ENCODE assay signal across 17 mouse cellular contexts in genomic region chr9:123769532-123769931, GRCm38 (mm10). TPM values are rescaled to one million over a fixed set of nuclear protein-coding genes. Genes with fewer than 3 reads are reported as not detected.
A peak's percentile ranks its signal among the peaks of the same experiment; 100 is the strongest.
DNase-seq lines count a peak whose midpoint lies in the region; ATAC-seq lines count a peak whose summit lies in the region.
"Had no signal": no experiment of that assay in that cellular context is flagged by ENCODE, and none has a peak within 500 bp of the region (broad histone marks: within the 10 kb centered on the region; RNA-seq: fewer than 3 reads in every experiment).

No protein-coding gene starts in this region.

- H3K4me2 ChIP-seq in heart, embryonic 11.5 days: no peak overlapping the region
- no peak overlapping the region for H3K4me2 ChIP-seq in liver, embryonic 16.5 days (ENCODE audit: low read depth, low read length)
- H3K4me2 ChIP-seq in liver, embryonic 11.5 days: no peak overlapping the region
- H3K4me2 ChIP-seq: embryonic facial prominence, embryonic 13.5 days; heart, embryonic 13.5 days; neural tube, embryonic 15.5 days had no signal

- H3K9ac ChIP-seq in heart, embryonic 11.5 days (ENCODE audit: low read depth, low read length): no peak overlapping the region
- H3K9ac ChIP-seq in liver, embryonic 16.5 days (ENCODE audit: low read depth, low read length): no peak overlapping the region
- H3K9ac ChIP-seq in liver, embryonic 11.5 days (ENCODE audit: low read depth, low read length): no peak overlapping the region
- H3K9ac ChIP-seq: embryonic facial prominence, embryonic 13.5 days; forebrain, postnatal 0 days; heart, embryonic 13.5 days; neural tube, embryonic 15.5 days had no signal

- no peaks in the 10 kb centered on the region for H3K36me3 ChIP-seq in heart, embryonic 11.5 days (ENCODE audit: control insufficient read depth, insufficient read depth, low read length)
- no peaks in the 10 kb centered on the region for H3K36me3 ChIP-seq in liver, embryonic 16.5 days (ENCODE audit: control insufficient read depth, insufficient read depth)
- H3K36me3 ChIP-seq in liver, embryonic 11.5 days (ENCODE audit: control insufficient read depth, insufficient read depth, low read length): no peaks in the 10 kb centered on the region
- no peaks in the 10 kb centered on the region for H3K36me3 ChIP-seq in splenic B cell, adult 2 months (ENCODE audit: control insufficient read depth, insufficient read depth, low read length, poor library complexity, severe bottlenecking)
- H3K36me3 ChIP-seq: embryonic facial prominence, embryonic 13.5 days; heart, embryonic 13.5 days; neural tube, embryonic 15.5 days had no signal

- no peak overlapping the region for H3K27ac ChIP-seq in heart, embryonic 11.5 days (ENCODE audit: low read depth, low read length)
- H3K27ac ChIP-seq in liver, embryonic 16.5 days (ENCODE audit: low read length): no peak overlapping the region
- no peak overlapping the region for H3K27ac ChIP-seq in liver, embryonic 11.5 days (ENCODE audit: low read depth, low read length)
- H3K27ac ChIP-seq: embryonic facial prominence, embryonic 13.5 days; heart, embryonic 13.5 days; neural tube, embryonic 15.5 days had no signal

- H3K9me3 ChIP-seq in heart, embryonic 11.5 days (replicated peaks; ENCODE audit: control insufficient read depth, low read length): no peaks in the 10 kb centered on the region
- H3K9me3 ChIP-seq in liver, embryonic 16.5 days (replicated peaks; ENCODE audit: control insufficient read depth, low read length): no peaks in the 10 kb centered on the region
- no peaks in the 10 kb centered on the region for H3K9me3 ChIP-seq in liver, embryonic 11.5 days (ENCODE audit: control insufficient read depth, low read length)
- H3K9me3 ChIP-seq: embryonic facial prominence, embryonic 13.5 days; heart, embryonic 13.5 days; neural tube, embryonic 15.5 days had no signal

- H3K4me1 ChIP-seq in heart, embryonic 11.5 days (ENCODE audit: control insufficient read depth, insufficient read depth, low read length): no peaks in the 10 kb centered on the region
- H3K4me1 ChIP-seq in liver, embryonic 16.5 days (ENCODE audit: control insufficient read depth, low read depth, low read length): no peaks in the 10 kb centered on the region
- no peaks in the 10 kb centered on the region for H3K4me1 ChIP-seq in liver, embryonic 11.5 days (replicated peaks; ENCODE audit: control insufficient read depth, insufficient read depth, low read length)
- H3K4me1 ChIP-seq: heart, embryonic 13.5 days; neural tube, embryonic 15.5 days had no signal

- ATAC-seq in heart, embryonic 11.5 days (replicated peaks; ENCODE audit: insufficient number of reproducible peaks, low FRiP score, low TSS enrichment): no peak
- peak; percentile 19; the same call in 1 of the 2 replicates for ATAC-seq in liver, embryonic 16.5 days (ENCODE audit: low read depth)
- ATAC-seq in liver, embryonic 11.5 days (replicated peaks; ENCODE audit: low FRiP score): no peak
- ATAC-seq in common myeloid progenitor, adult 5-6 weeks (replicated peaks; ENCODE audit: low read depth, poor library complexity, severe bottlenecking): peak; percentile 86
- ATAC-seq: forebrain, postnatal 0 days; Patski had no signal

- WGBS in heart, embryonic 11.5 days (ENCODE audit: insufficient replicate concordance): 55% methylated on average over 6 of the region's 6 CpGs
- WGBS in liver, embryonic 16.5 days (ENCODE audit: insufficient replicate concordance): 23% methylated on average over 6 of the region's 6 CpGs
- WGBS in liver, embryonic 11.5 days: 40% methylated on average over 6 of the region's 6 CpGs

- H3K4me3 ChIP-seq in heart, embryonic 11.5 days (ENCODE audit: low read depth, low read length): no peak overlapping the region
- H3K4me3 ChIP-seq in liver, embryonic 16.5 days (ENCODE audit: low read depth, low read length): no peak overlapping the region
- no peak overlapping the region for H3K4me3 ChIP-seq in liver, embryonic 11.5 days (ENCODE audit: low read depth, low read length)
- H3K4me3 ChIP-seq: embryonic facial prominence, embryonic 13.5 days; heart, embryonic 13.5 days; neural tube, embryonic 15.5 days had no signal

- H3K27me3 ChIP-seq in heart, embryonic 11.5 days (ENCODE audit: control insufficient read depth, insufficient read depth, low read length): no peaks in the 10 kb centered on the region
- no peaks in the 10 kb centered on the region for H3K27me3 ChIP-seq in liver, embryonic 16.5 days (ENCODE audit: control insufficient read depth, insufficient read depth, low read depth, low read length)
- no peaks in the 10 kb centered on the region for H3K27me3 ChIP-seq in liver, embryonic 11.5 days (replicated peaks; ENCODE audit: control insufficient read depth, insufficient read depth, low read length)
- H3K27me3 ChIP-seq in splenic B cell, adult 2 months (ENCODE audit: control insufficient read depth, insufficient read depth, low read length, poor library complexity, severe bottlenecking): no peaks in the 10 kb centered on the region
- H3K27me3 ChIP-seq: embryonic facial prominence, embryonic 13.5 days; heart, embryonic 13.5 days; neural tube, embryonic 15.5 days had no signal

- peak; percentile 93 for DNase-seq in heart, adult 11 months
- DNase-seq in liver, embryonic 11.5 days (ENCODE audit: low spot score): no peak
- DNase-seq in splenic B cell, adult 2 months (ENCODE audit: low read depth, low spot score): peak; percentile 43
- DNase-seq in embryo, embryonic 11 days: no peak
- no peak for DNase-seq in neural tube, embryonic 10.5 days (ENCODE audit: extremely low spot score, low spot score)
- DNase-seq: cerebellum, adult 9-10 months; forebrain, postnatal 0 days; left cerebral cortex, postnatal 4 days; right cerebral cortex, postnatal 4 days had no signal

RNA-seq across cellular contexts. Expression of gene Cxcr6, which starts 36.7 kb away (rescaled TPM):
- polyA plus RNA-seq in heart, embryonic 11.5 days (2014; fragmentation: Nextera tagmentation; extraction: Ambion mirVana): 0.82 TPM in 1 of 2 replicates, not detected in the other
- polyA plus RNA-seq in liver, embryonic 16.5 days (2015; fragmentation: Nextera tagmentation; extraction: Ambion mirVana): 0.13 and 0.22 TPM in 2 replicates
- 0.22 TPM in 1 of 2 replicates, not detected in the other for polyA plus RNA-seq in liver, embryonic 11.5 days (2014; fragmentation: Nextera tagmentation; extraction: Ambion mirVana)
- 0.32 TPM in 1 of 2 replicates, not detected in the other for total RNA-seq in common myeloid progenitor, adult 5-6 weeks (2017)
- total RNA-seq: adrenal gland, postnatal 4 days; forebrain, postnatal 0 days; left cerebral cortex, postnatal 4 days had no signal
- polyA plus RNA-seq: forebrain, postnatal 0 days; neural tube, embryonic 15.5 days had no signal

RNA-seq across cellular contexts. Expression of gene Lztfl1, which starts 52.0 kb away (rescaled TPM):
- polyA plus RNA-seq in heart, embryonic 11.5 days (2014; fragmentation: Nextera tagmentation; extraction: Ambion mirVana): 37.5 and 37.6 TPM in 2 replicates
- 16.0 and 19.4 TPM in 2 replicates for polyA plus RNA-seq in liver, embryonic 16.5 days (2015; fragmentation: Nextera tagmentation; extraction: Ambion mirVana)
- 30.3 and 32.6 TPM in 2 replicates for polyA plus RNA-seq in liver, embryonic 11.5 days (2014; fragmentation: Nextera tagmentation; extraction: Ambion mirVana)
- 36.9 and 39.3 TPM in 2 replicates for total RNA-seq in common myeloid progenitor, adult 5-6 weeks (2017)

Comparison
In these comparisons a context has a peak if more than half of its experiments do, and no peak if none do; other contexts are left out.
1. ATAC-seq: peak in liver, embryonic 16.5 days (single experiment) and common myeloid progenitor, adult 5-6 weeks (single experiment); none in heart, embryonic 11.5 days (single experiment) and liver, embryonic 11.5 days (single experiment).
2. DNase-seq: peak in heart, adult 11 months (single experiment) and splenic B cell, adult 2 months (single experiment); none in liver, embryonic 11.5 days (single experiment), embryo, embryonic 11 days (single experiment) and neural tube, embryonic 10.5 days (single experiment).